Mouse (Mus musculus): ENCODE measurements around the gene Dync1i2.

Dync1i2 gene

DNA sequence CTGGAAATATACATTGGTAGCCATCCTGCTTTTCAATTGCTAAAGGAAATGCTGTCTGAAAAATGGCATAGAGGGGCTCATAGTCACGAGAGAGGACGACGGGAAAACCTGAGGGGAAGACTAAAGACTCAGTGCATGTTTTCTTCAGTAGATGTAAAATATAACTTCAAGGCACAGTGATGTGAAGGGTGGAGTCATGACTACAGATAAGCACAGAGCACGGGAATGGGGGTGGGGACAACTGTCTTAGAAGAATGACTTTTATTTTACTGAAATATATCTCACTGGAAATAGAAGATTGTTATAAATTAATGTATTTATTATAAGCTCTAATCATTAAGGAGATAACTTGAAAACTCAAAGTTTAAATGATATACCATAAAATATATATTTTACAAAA, 58.6 kb downstream of the Dync1i2 start:
- no peak for DNase-seq

DNA sequence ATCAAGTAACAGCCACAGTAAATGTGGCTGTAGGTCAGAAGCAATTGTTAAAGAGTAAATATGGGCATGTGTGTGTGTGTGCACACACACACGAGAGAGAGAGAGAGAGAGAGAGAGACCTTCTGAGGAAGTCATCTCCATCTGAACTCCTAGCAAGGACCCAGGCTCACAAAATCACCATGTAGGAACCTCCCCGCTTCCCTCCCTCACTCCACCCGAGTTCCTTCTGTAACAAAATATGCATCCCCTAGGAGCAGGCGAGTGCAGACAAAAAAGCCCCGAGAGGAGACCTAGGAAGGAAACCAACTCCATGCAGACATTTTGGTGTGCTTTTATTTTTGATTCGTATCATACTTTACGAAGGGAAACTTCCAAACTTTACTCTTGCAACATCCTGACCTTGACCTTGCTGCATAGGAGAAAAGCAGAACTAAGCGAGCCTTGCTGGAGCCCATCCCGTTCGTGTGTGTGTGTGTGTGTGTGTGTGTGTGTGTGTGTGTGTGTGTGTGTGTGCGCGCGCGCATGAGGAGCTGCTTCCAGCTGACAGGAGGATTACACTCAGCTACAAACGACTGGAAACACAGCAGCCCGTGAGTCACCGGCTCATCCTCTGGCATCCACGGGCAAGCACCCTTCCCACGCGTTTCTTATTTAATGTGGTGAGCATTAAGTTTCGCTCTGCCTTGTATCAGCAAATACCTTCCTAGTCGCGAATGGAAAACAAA, 62.6 kb downstream of the Dync1i2 start:
- no peak for DNase-seq

DNA sequence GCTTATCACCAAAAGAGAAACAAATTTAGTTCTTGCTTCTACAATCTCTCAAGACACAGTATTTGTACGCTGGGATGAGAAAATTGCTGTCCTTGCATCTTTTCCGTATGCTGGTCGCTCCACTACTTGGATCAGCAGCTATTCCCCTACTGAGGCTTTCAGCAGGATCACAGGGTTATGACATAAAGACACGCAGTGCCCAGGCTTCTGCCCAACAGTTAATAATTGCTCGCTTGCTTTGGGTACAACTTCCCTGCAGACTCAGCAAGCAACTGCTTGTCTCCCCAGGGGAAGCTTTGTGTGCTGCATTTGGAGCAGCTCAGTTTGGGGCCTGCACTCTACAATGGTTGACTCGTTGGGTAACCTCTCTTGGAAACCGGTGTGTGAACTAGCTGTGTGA, 64.2 kb downstream of the Dync1i2 start:
- no peak for DNase-seq

DNA sequence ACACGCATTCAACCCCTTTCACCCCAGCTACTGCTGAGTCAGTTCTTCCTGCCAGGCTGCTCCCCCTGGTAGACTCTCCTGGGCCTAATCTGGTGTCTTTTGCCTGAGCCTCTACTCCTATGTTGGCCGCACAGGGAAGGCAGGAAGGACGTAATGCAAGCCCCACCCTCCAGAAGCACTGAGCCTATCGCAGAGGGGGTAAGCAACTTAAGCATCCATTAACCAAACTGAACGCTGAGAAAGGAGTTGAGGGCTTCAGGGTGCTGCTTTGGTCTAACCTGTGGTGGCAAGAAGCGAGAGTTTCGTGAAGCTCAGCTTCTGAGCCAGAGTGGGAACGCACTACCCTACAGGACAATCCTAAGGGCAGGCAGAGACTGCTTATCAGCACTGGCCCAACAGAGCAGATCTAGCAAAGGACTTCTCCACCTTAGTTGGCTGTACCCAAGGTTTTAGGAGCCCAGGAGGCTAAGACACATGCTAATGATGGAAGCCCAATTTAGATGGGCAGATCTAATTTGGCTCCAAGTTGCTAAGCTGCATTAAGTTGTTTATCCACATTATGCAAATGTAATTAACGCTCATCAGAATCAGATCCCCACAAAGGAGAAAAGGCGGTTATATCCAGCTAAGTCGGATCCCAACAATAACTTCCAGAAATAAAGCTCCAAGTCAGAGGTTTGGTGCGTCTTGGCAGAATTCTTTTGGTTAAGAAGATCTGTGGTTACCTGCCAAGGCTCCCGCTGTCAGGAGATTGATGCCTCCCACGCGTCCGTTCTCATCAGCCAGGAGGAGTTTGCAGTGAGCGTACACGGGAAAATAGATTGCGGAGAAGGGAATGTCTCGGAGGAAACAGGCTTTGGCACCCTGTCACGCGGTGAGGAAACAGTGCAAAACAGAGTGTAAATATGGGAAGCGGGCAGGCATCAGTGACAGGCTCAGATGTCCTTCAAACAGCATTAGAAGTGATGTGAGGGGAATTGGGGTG, 67.6 kb downstream of the Dync1i2 start:
- DNase-seq, result no peak

DNA sequence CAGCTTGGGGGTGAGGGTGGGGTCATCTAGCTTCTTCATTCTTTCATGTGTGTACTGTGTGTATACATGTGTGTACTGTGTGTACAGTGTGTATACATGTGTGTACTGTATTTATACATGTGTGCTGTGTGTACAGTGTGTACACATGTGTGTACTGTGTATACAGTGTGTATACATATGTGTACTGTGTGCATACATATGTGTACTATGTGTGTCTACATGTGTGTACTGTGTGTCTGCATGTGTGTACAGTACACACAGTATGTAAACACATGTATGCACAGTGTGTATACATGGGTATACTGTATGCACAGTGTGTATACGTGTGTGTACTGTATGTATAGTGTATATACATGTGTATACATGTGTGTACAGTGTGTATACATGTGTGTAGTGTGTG, 70.5 kb downstream of the Dync1i2 start:
- no peak for DNase-seq

DNA sequence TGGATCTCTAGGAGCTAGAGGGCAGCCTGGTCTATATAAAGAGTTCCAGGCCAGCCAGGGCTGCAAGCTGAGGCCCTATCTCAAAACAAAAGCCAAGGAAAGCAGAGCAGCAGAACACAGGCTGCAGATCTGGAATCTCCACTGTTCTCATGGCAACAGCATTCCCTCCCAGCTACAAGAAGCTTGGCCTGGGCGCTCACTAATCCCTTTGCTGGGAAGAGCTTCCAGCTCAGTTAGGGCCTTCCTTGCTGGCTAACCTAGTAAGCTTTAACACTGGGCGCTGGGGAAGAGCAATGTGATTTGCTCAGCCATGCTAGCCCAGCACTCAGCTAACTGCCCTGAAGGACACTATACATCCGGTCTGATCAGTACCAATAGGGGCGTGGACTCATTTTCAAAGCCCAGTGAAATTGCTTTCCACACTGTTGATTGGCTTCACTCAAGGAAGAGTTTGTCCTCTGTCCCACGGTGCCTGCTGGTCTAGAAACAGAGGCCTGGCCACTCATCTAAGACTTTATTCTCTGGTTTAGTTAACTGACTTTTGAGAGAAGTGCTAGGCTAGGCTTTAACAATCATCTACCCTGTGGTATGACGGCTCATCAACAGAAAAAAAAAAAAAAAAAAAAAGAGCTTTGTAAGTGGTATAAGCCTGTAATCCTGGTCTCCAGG, 78.7 kb downstream of the Dync1i2 start:
- no peak for DNase-seq

DNA sequence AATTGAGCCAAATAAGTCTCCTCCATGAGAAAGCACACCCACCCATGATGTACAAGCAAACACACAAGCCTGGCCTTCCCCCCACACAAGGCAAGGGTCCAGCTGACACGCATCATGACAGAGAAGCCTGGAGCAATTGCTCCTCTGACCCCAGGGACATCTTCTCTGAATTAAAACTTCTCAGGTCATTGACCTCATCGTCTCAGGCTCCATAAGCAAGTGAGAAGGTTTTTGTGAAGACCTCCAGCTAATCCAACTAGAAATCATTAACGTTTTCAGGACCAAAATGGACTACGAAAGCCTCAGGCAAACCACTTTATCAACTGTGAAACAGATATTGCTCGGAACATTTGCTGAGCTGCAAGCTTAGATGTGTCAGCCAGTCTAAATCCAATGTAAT, 80.1 kb downstream of the Dync1i2 start:
- no peak for DNase-seq

DNA sequence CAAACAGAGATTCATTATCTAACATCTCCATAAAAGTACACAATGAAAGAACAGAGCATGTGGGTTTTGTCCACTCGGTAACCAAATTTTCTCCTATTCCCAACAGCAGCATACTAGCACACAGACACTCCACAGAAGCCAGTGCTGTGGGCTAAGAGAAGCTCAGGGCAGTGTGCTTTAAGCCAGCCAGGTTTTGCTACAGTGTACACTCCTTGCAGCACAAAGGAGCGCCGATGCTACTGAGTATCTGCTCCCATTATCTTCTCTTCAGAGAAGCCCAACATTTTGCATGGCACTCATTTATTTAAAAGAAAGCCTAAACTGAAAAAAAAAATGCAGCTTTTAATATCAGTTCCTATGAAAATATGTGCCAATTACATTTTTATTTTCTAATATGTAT, 82.5 kb downstream of the Dync1i2 start:
- DNase-seq, result no peak

DNA sequence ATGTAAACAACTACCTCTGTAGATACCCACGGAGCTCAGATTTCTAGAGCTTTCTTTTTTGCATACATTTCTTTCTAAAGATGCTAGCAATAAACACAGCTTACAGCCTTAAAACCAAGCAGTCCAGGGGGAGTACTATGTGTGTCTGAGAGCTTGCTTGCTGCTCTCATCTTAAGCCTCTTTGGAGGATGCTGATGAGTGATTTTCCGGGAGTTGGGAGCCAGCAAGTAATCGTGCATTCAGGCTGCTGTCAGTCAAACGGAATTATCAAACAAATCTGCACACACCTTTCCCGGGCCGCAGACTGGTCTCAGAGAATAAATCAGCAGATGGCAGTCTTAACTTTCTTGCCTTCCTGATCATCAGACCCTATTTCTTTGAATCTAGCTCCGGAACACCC, 83.0 kb downstream of the Dync1i2 start:
- no peak for DNase-seq

DNA sequence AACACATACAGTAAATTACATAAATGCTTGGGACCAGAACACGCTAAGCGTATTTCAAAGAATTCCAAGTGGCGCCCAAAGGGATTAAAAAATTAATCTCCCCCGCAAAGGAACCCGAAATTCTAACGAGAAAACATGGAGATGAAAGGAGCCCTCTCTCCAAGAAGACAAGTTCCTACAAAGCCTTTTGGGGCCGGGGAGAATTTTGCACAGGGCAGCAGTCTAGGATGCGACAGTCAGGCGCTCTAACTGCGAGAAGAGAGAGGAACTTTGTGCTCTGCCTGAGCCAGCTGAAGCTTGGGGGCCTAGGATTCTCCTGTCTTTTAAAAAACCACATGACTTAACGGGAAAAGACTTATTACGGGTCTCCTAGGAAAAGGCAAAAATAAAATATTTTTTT, 84.3 kb downstream of the Dync1i2 start:
- DNase-seq, result no peak

DNA sequence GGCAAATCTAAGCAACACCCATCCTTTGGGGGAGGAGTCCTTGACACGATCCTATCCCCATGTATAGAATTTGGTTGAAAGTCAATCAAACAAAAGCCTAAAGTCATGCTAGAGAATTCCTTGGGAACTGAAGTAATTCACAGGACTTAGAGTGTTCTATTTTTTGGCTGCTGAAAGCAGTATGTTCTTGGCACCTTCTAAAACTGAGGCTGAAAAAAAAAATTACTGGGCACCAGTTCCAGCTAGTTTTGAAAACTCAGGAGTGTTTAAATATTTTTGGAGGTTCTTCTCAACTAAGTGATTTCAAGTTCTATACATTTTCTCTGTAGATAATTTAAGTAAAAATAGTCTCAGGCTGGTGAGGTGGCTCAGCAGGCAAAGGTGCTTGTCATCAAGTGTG, 86.0 kb downstream of the Dync1i2 start:
- no peak for DNase-seq

DNA sequence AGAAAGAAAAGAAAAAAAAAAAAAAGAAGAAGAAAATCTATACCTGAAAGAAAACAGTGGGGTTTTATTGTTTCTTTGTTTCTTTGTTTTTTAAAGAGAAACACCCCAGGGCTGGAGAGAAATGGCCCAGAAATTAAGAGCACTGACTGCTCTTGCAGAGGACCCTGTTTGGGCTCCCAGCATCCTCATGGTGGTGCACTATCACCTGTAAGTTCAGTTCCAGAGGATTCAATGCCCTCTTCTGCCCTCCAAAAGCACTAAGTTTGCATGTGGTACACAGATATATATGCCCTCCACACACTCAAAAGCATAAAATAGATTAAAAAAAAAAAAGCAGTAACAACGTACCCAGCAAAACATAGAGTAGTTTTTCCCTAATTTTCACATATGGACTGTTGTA, 87.2 kb downstream of the Dync1i2 start:
- peak; percentile 18 to 32 for DNase-seq

DNA sequence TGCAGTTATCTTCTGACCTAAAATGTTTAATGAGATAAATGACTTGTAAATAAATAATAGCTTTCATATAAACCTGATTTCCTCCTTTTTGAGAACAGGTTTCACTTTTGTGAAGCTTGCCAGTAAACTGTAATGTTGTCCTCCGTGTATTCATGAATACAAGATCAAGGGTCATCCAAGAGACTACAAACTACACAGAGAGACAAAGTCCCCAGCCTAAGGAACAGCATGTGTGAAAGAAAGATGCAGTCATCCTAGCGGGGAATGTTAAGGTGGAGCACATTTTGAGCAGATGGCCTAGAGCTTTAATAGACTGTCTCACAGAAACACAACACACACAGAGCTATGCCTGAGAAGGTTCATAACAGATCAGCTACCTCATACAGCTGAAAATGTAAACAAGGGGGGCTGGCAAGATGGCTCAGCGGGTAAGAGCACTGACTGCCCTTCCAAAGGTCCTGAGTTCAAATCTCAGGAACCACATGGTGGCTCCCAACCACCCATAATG, 90.7 kb downstream of the Dync1i2 start:
- no peak for DNase-seq

DNA sequence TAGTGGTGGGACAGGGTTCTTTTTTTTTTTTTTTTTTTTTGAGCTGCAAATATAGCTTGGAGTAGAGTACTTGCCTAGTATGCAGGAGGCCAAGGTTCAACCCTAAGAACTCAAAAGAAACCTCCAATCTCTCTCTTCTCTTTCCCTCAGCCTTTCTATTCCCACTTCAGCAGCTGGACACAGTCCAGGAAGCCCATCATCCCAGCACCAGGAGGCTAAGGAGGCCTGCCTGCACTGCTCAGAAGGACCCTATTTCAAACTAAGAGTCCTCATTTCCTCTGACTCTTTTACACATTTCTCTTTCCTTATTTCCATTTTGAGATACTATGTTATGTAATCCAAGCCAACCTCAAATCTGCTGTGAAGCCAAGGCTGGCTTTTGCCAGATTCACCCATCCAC, 91.7 kb downstream of the Dync1i2 start:
- no peak for DNase-seq

DNA sequence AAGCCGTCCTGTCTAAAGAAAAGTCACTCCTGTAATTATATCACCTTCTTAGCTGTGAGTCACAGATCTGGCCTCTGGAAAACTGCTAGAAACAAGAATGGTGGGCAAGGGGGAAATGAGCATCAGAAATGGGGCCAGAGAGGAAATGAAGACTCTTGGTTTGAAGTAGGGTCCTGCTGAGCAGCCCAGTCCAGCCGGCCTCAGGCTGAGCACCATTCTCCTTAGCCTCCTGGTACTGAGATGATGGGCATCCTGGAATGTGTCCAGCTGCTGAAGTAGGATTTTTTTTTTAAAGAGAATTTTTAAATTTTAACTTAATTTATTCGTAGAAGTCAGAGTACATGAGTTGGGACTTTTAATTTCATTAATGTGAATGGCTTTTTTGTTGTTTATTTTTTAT, 93.3 kb downstream of the Dync1i2 start:
- DNase-seq, result no peak

DNA sequence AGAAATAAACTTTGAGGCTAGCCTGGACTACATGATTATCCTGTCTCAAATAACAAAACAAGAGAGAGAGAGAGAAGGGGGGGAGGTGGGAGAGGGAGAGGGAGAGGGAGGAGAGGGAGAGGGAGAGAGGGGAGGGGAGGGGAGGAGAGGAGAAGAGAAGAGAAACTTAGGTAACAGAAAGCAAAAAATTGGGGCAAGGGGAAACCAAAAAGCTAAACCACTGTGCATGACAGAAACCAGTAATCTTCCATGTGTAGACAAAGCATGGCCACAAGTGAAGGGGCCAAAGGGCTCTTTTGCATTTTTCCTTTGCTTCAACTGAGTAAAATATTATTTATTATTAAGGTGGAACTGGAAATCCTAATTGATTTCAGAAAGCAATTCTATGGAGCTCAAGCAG, 94.9 kb downstream of the Dync1i2 start:
- DNase-seq, result no peak

DNA sequence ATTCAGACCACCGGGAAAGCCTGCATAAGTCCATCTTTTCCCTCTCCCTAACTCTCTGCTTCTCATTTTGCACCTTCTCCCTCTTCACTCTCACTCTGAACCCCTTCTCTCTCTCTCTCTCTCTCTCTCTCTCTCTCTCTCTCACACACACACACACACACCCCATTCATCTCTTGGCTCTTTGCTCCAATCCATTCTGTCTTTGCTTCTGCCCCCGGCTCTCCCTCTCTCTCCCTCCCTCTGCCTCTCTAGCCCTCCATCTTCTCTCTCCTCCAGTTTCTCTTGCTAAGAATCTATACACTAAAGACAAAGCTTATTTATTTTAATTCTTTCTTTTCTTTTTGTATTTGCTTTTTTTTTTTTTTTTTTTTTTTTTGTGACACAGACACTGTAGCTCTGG, 98.2 kb downstream of the Dync1i2 start:
- DNase-seq, result no peak

DNA sequence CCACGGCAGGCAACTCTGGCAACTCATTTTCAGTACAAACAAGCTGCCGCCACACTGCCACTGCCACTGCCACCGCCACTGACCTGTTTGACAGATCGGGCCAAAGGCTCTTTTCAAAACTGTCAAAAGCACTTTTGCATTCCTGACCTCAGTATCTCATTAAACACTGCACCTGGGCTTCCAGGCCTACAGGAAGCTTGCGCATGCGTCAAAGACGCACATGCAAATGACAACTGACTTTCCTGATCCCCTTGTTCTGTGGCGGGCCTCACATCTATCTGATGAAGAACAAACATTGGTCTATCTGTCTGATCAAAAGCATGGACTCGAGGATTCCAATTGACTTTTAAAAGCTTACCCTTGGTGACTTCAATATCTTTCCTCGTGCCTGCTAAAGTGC, 100.6 kb downstream of the Dync1i2 start:
- no peak for DNase-seq
